Mouse (Mus musculus) heart, embryonic 11.5 days (tissue): Measurements from ENCODE around the gene Inpp4b. TPM values are rescaled to one million over a fixed set of nuclear protein-coding genes. Genes with fewer than 3 reads are reported as not detected.

Experiments used
- ATAC-seq: fragments of 200-750 bp; cut with Nextera tagmentation; replicated peaks from 2 replicates; pipeline ENCODE4 v1.8.0; 2017; ENCODE audit warnings: moderate library complexity; ENCODE audit not compliant: insufficient number of reproducible peaks, low FRiP score, low TSS enrichment
- H3K27ac ChIP-seq: fragments of 300-500 bp; sonication (generic); 2 replicates; pipeline ENCODE4 v1.5.1; 2014; ENCODE audit warnings: mild to moderate bottlenecking, low read depth, low read length
- H3K27me3 ChIP-seq: fragments of 300-500 bp; sonication (generic); 2 replicates; pipeline ENCODE4 v1.6.1; 2014; ENCODE audit warnings: mild to moderate bottlenecking, low read length, mixed read lengths; ENCODE audit not compliant: control insufficient read depth, insufficient read depth
- H3K36me3 ChIP-seq: fragments of 300-500 bp; sonication (generic); 2 replicates; pipeline ENCODE4 v1.6.1; 2014; ENCODE audit warnings: mild to moderate bottlenecking, low read length, moderate library complexity, mixed read lengths; ENCODE audit not compliant: control insufficient read depth, insufficient read depth
- H3K4me1 ChIP-seq: fragments of 300-500 bp; sonication (generic); 2 replicates; pipeline ENCODE4 v1.6.1; 2014; ENCODE audit warnings: low read length; ENCODE audit not compliant: control insufficient read depth, insufficient read depth
- H3K4me2 ChIP-seq: fragments of 300-500 bp; sonication (generic); 2 replicates; pipeline ENCODE4 v1.6.1; 2014; ENCODE audit warnings: mild to moderate bottlenecking, moderate library complexity
- H3K4me3 ChIP-seq: fragments of 300-500 bp; sonication (generic); 2 replicates; pipeline ENCODE4 v1.5.1; 2014; ENCODE audit warnings: low read depth, low read length
- H3K9ac ChIP-seq: fragments of 300-500 bp; sonication (generic); 2 replicates; pipeline ENCODE4 v1.6.1; 2014; ENCODE audit warnings: mild to moderate bottlenecking, low read depth, low read length, moderate library complexity
- H3K9me3 ChIP-seq: fragments of 300-500 bp; sonication (generic); replicated peaks from 2 replicates; pipeline ENCODE4 v1.6.1; 2016; ENCODE audit warnings: low read length; ENCODE audit not compliant: control insufficient read depth
- WGBS: fragments of 180-500 bp; shearing (Covaris S2); extraction: QIAGEN DNeasy Blood & Tissue Kit; methylation state at CpG from one replicate; pipeline ENCODE4 v1.1.7; 2014; ENCODE audit not compliant: insufficient replicate concordance; 5-methylcytosine and 5-hydroxymethylcytosine counted together
- polyA plus RNA-seq: library from polyadenylated mRNA; unstranded; fragments of >200 nt; fragmentation: Nextera tagmentation; extraction: Ambion mirVana; gene quantifications from 2 replicates; pipeline ENCODE4 v1.2.1, GENCODE M21; 2014

Gene Inpp4b
- polyA plus RNA-seq, 1 experiment from 2014 or later: 8.0 TPM

GRCm38 (mm10) chr8:81635912-81636583 is 293.7 kb downstream of the Inpp4b start:
- Histone ChIP-seq H3K9ac (no peak overlapping the region), H3K36me3 (no peaks in the 10 kb centered on the region), H3K4me2 (no peak overlapping the region), H3K4me1 (no peaks in the 10 kb centered on the region), H3K27ac (no peak overlapping the region), H3K4me3 (no peak overlapping the region), H3K9me3 (no peaks in the 10 kb centered on the region), H3K27me3 (no peaks in the 10 kb centered on the region)
- no peak for ATAC-seq
- 81% methylated on average over 2 of the region's 2 CpGs for WGBS

GRCm38 (mm10) chr8:81638478-81638877 is 296.1 kb downstream of the Inpp4b start:
- WGBS: 72% methylated on average over 3 of the region's 3 CpGs
- Histone ChIP-seq H3K9me3 (no peaks in the 10 kb centered on the region), H3K27me3 (no peaks in the 10 kb centered on the region), H3K4me2 (no peak overlapping the region), H3K27ac (no peak overlapping the region), H3K4me3 (no peak overlapping the region), H3K9ac (no peak overlapping the region), H3K36me3 (no peaks in the 10 kb centered on the region), H3K4me1 (no peaks in the 10 kb centered on the region)
- no peak for ATAC-seq

GRCm38 (mm10) chr8:81639820-81640219 is 297.5 kb downstream of the Inpp4b start:
- no peaks in the 10 kb centered on the region for H3K4me1 ChIP-seq
- ATAC-seq: no peak
- H3K4me3 ChIP-seq: no peak overlapping the region
- no peak overlapping the region for H3K4me2 ChIP-seq
- no peaks in the 10 kb centered on the region for H3K27me3 ChIP-seq
- H3K9me3 ChIP-seq: no peaks in the 10 kb centered on the region
- no peak overlapping the region for H3K9ac ChIP-seq
- 71% methylated on average over 4 of the region's 4 CpGs for WGBS
- no peak overlapping the region for H3K27ac ChIP-seq
- no peaks in the 10 kb centered on the region for H3K36me3 ChIP-seq

GRCm38 (mm10) chr8:81643030-81643429 is 300.7 kb downstream of the Inpp4b start:
- Histone ChIP-seq H3K27me3 (no peaks in the 10 kb centered on the region), H3K36me3 (no peaks in the 10 kb centered on the region), H3K9ac (no peak overlapping the region), H3K4me1 (no peaks in the 10 kb centered on the region), H3K4me3 (no peak overlapping the region), H3K4me2 (no peak overlapping the region), H3K27ac (no peak overlapping the region), H3K9me3 (no peaks in the 10 kb centered on the region)
- ATAC-seq: no peak
- 79% methylated on average over 4 of the region's 4 CpGs for WGBS

GRCm38 (mm10) chr8:81692167-81692566 is 349.8 kb downstream of the Inpp4b start:
- ATAC-seq: no peak
- H3K9ac ChIP-seq: no peak overlapping the region
- H3K4me1 ChIP-seq: no peaks in the 10 kb centered on the region
- no peaks in the 10 kb centered on the region for H3K36me3 ChIP-seq
- no peak overlapping the region for H3K27ac ChIP-seq
- no peaks in the 10 kb centered on the region for H3K9me3 ChIP-seq
- H3K4me2 ChIP-seq: no peak overlapping the region
- no peak overlapping the region for H3K4me3 ChIP-seq
- no peaks in the 10 kb centered on the region for H3K27me3 ChIP-seq

GRCm38 (mm10) chr8:81694893-81695292 is 352.5 kb downstream of the Inpp4b start:
- Histone ChIP-seq H3K4me2 (no peak overlapping the region), H3K4me1 (no peaks in the 10 kb centered on the region), H3K27ac (no peak overlapping the region), H3K27me3 (no peaks in the 10 kb centered on the region), H3K9ac (no peak overlapping the region), H3K9me3 (no peaks in the 10 kb centered on the region), H3K36me3 (no peaks in the 10 kb centered on the region), H3K4me3 (no peak overlapping the region)
- no peak for ATAC-seq
- WGBS: 32% methylated on average over 2 of the region's 2 CpGs

GRCm38 (mm10) chr8:81702038-81702437 is 359.7 kb downstream of the Inpp4b start:
- no peaks in the 10 kb centered on the region for H3K27me3 ChIP-seq
- H3K27ac ChIP-seq: no peak overlapping the region
- no peaks in the 10 kb centered on the region for H3K9me3 ChIP-seq
- ATAC-seq: no peak
- no peaks in the 10 kb centered on the region for H3K36me3 ChIP-seq
- no peaks in the 10 kb centered on the region for H3K4me1 ChIP-seq
- H3K9ac ChIP-seq: no peak overlapping the region
- 74% methylated on average over 1 of the region's 1 CpGs for WGBS
- H3K4me3 ChIP-seq: no peak overlapping the region
- H3K4me2 ChIP-seq: no peak overlapping the region

GRCm38 (mm10) chr8:81703571-81704365 is 361.4 kb downstream of the Inpp4b start:
- no peaks in the 10 kb centered on the region for H3K27me3 ChIP-seq
- 68% methylated on average over 3 of the region's 3 CpGs for WGBS
- H3K4me2 ChIP-seq: no peak overlapping the region
- H3K36me3 ChIP-seq: no peaks in the 10 kb centered on the region
- ATAC-seq: no peak
- no peak overlapping the region for H3K9ac ChIP-seq
- H3K4me1 ChIP-seq: no peaks in the 10 kb centered on the region
- no peaks in the 10 kb centered on the region for H3K9me3 ChIP-seq
- H3K4me3 ChIP-seq: no peak overlapping the region
- H3K27ac ChIP-seq: no peak overlapping the region

- ATAC-seq: no peak
- Histone ChIP-seq H3K27ac (no peak overlapping the region), H3K4me1 (no peaks in the 10 kb centered on the region), H3K9me3 (no peaks in the 10 kb centered on the region), H3K9ac (no peak overlapping the region), H3K36me3 (no peaks in the 10 kb centered on the region), H3K27me3 (no peaks in the 10 kb centered on the region), H3K4me2 (no peak overlapping the region), H3K4me3 (no peak overlapping the region)
- WGBS: 56% methylated on average over 1 of the region's 1 CpGs
Observed at GRCm38 (mm10) chr8:81707436-81707835, 365.1 kb downstream of the Inpp4b start.
